Mouse (Mus musculus) lung, embryonic 14.5 days (tissue): ENCODE data around the gene Bank1. TPM values are rescaled to one million over a fixed set of nuclear protein-coding genes. Genes with fewer than 3 reads are reported as not detected.

Experiments used
- ATAC-seq: fragments of 200-750 bp; cut with Nextera tagmentation; 2 replicates; pipeline ENCODE4 v1.8.0; 2017; ENCODE audit warnings: mild to moderate bottlenecking, moderate TSS enrichment, moderate library complexity; ENCODE audit not compliant: insufficient read depth
- DNase-seq: peaks from one replicate; pipeline ENCODE4 v3.0.0-alpha.2; 2015
- H3K27ac ChIP-seq: fragments of 300-500 bp; sonication (generic); 2 replicates; pipeline ENCODE4 v1.5.1; 2014; ENCODE audit warnings: low read depth, mild to moderate bottlenecking, moderate library complexity
- H3K27me3 ChIP-seq: fragments of 300-500 bp; sonication (generic); 2 replicates; pipeline ENCODE4 v1.6.1; 2014; ENCODE audit warnings: low read length, control low read depth; ENCODE audit not compliant: insufficient read depth
- H3K36me3 ChIP-seq: fragments of 300-500 bp; sonication (generic); 2 replicates; pipeline ENCODE4 v1.6.1; 2014; ENCODE audit warnings: control low read depth; ENCODE audit not compliant: insufficient read depth
- H3K4me1 ChIP-seq: fragments of 300-500 bp; sonication (generic); 2 replicates; pipeline ENCODE4 v1.6.1; 2014; ENCODE audit warnings: antibody characterized with exemption, control low read depth; ENCODE audit not compliant: insufficient read depth
- H3K4me2 ChIP-seq: fragments of 300-500 bp; sonication (generic); 2 replicates; pipeline ENCODE4 v1.6.1; 2014; ENCODE audit warnings: mild to moderate bottlenecking
- H3K4me3 ChIP-seq: fragments of 300-500 bp; sonication (generic); 2 replicates; pipeline ENCODE4 v1.5.1; 2014; ENCODE audit warnings: low read depth, low read length
- H3K9ac ChIP-seq: fragments of 300-500 bp; sonication (generic); 2 replicates; pipeline ENCODE4 v1.6.1; 2014
- H3K9me3 ChIP-seq: fragments of 300-500 bp; sonication (generic); 2 replicates; pipeline ENCODE4 v1.6.1; 2016; ENCODE audit warnings: low read depth, low read length, control low read depth
- CTCF ChIP-seq: IDR thresholded peaks from 2 replicates; pipeline ENCODE4 v1.5.1; 2016; ENCODE audit warnings: antibody characterized with exemption, low read depth
- WGBS: fragments of 180-500 bp; shearing (Covaris S2); extraction: QIAGEN DNeasy Blood & Tissue Kit; methylation state at CpG from one replicate; pipeline ENCODE4 v1.1.7; 2014; 5-methylcytosine and 5-hydroxymethylcytosine counted together
- polyA plus RNA-seq: library from polyadenylated mRNA; unstranded; fragments of >200 nt; fragmentation: Nextera tagmentation; extraction: Ambion mirVana; gene quantifications from 2 replicates; pipeline ENCODE4 v1.2.1, GENCODE M21; 2014

Gene Bank1
- polyA plus RNA-seq, 1 experiment from 2014 or later, result 0.74 TPM

DNA sequence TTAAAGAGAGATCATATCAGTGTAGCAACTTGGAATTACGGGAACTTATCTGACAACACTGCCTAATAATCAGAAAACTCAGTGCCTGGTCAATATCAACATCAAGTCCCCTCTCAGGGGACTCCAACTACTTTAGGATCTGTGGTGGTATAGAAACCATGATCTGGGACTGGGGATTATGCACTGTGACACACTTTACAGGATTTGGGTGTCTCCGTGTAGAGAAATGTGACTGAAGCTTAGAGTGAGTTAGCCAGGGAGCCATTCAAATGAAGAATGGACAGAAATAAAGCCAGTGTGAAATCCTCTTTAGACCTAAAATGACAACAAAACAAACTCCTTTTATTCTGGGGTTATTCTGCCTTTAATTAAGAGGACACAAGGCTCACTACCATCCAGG lies 167.8 kb downstream of the Bank1 start:
- DNase-seq, result no peak
- Histone ChIP-seq H3K4me2 (no peak overlapping the region), H3K36me3 (no peaks in the 10 kb centered on the region), H3K9ac (no peak overlapping the region), H3K4me3 (no peak overlapping the region), H3K27ac (no peak overlapping the region), H3K27me3 (no peaks in the 10 kb centered on the region), H3K4me1 (no peaks in the 10 kb centered on the region), H3K9me3 (no peaks in the 10 kb centered on the region)
- no peak for ATAC-seq
- TF ChIP-seq CTCF, result no peak
- WGBS, result 80% methylated on average over 2 of the region's 2 CpGs

DNA sequence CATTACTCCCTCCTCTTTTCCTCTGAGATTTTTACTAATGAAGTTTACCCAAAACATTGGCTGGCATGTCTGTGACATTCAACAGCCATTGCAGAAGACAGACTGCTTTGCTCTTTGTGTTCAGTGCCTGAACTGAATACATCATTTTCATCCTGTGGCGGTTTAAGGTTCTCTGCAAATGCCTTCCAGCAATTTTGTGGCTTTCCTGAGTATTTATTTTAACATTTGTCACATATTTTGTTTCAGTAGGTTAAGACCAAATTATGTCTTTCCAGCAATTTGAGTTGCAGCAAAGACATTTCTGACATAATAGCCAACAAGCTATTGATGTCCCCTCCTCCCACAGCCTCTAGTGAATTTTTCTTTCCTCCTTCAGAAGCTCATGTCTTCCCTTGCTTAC lies 170.3 kb downstream of the Bank1 start:
- ATAC-seq (no peak), DNase-seq (no peak)
- Histone ChIP-seq H3K27me3 (no peaks in the 10 kb centered on the region), H3K4me3 (no peak overlapping the region), H3K4me1 (no peaks in the 10 kb centered on the region), H3K9ac (no peak overlapping the region), H3K4me2 (no peak overlapping the region), H3K36me3 (no peaks in the 10 kb centered on the region), H3K9me3 (no peaks in the 10 kb centered on the region), H3K27ac (no peak overlapping the region)
- 64% methylated on average over 1 of the region's 1 CpGs for WGBS
- TF ChIP-seq CTCF, result no peak

- TF ChIP-seq CTCF, result no peak
- ATAC-seq (no peak), DNase-seq (no peak)
- no peak overlapping the region for H3K4me2 ChIP-seq
- no peak overlapping the region for H3K9ac ChIP-seq
- H3K4me1 ChIP-seq, result no peaks in the 10 kb centered on the region
- no peaks in the 10 kb centered on the region for H3K9me3 ChIP-seq
- 77% methylated on average over 3 of the region's 3 CpGs for WGBS
- no peaks in the 10 kb centered on the region for H3K36me3 ChIP-seq
- H3K27ac ChIP-seq, result no peak overlapping the region
- no peak overlapping the region for H3K4me3 ChIP-seq
- no peaks in the 10 kb centered on the region for H3K27me3 ChIP-seq
These were observed 175.0 kb downstream of the Bank1 start for GRCm38 (mm10) chr3:136150886-136151285.

GRCm38 (mm10) chr3:136147166-136147565 lies 178.7 kb downstream of the Bank1 start:
- ATAC-seq (no peak), DNase-seq (no peak)
- H3K9ac ChIP-seq, result no peak overlapping the region
- H3K27ac ChIP-seq, result no peak overlapping the region
- 73% methylated on average over 2 of the region's 2 CpGs for WGBS
- H3K9me3 ChIP-seq, result no peaks in the 10 kb centered on the region
- no peaks in the 10 kb centered on the region for H3K4me1 ChIP-seq
- no peak overlapping the region for H3K4me3 ChIP-seq
- no peak for TF ChIP-seq CTCF
- H3K27me3 ChIP-seq, result no peaks in the 10 kb centered on the region
- H3K4me2 ChIP-seq, result no peak overlapping the region
- H3K36me3 ChIP-seq, result no peaks in the 10 kb centered on the region

DNA sequence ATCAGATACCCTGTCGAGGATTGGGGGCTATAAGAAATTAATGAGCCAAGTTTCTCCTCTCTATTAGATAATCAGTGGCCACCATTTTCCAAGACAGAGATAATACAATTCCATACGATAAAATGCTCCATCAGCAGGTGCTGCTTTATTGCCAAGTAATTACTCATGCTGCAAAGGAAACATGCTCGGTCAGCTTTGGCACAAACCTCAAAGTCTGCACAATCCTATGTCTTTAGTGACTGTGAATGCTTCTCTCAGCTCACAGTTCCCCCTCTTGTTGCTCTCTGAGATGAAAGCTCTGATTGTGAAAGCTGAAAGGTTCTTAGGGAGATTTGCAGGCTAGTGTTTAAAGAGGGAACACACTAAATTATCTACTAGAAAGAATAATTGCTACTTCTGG lies 193.9 kb downstream of the Bank1 start:
- no peak overlapping the region for H3K4me3 ChIP-seq
- no peaks in the 10 kb centered on the region for H3K27me3 ChIP-seq
- DNase-seq, result no peak
- no peaks in the 10 kb centered on the region for H3K36me3 ChIP-seq
- ATAC-seq, result no peak
- no peak overlapping the region for H3K9ac ChIP-seq
- H3K27ac ChIP-seq, result no peak overlapping the region
- no peak overlapping the region for H3K4me2 ChIP-seq
- no peak for TF ChIP-seq CTCF
- H3K4me1 ChIP-seq, result no peaks in the 10 kb centered on the region
- WGBS, result 54% methylated on average over 3 of the region's 3 CpGs
- H3K9me3 ChIP-seq, result no peaks in the 10 kb centered on the region

GRCm38 (mm10) chr3:136115478-136116215 lies 210.2 kb downstream of the Bank1 start:
- Histone ChIP-seq H3K9me3 (no peaks in the 10 kb centered on the region), H3K36me3 (no peaks in the 10 kb centered on the region), H3K4me2 (no peak overlapping the region), H3K4me1 (no peaks in the 10 kb centered on the region), H3K27ac (no peak overlapping the region), H3K9ac (no peak overlapping the region), H3K4me3 (no peak overlapping the region), H3K27me3 (no peaks in the 10 kb centered on the region)
- no peak for TF ChIP-seq CTCF
- 66% methylated on average over 5 of the region's 5 CpGs for WGBS
- ATAC-seq (no peak), DNase-seq (no peak)

DNA sequence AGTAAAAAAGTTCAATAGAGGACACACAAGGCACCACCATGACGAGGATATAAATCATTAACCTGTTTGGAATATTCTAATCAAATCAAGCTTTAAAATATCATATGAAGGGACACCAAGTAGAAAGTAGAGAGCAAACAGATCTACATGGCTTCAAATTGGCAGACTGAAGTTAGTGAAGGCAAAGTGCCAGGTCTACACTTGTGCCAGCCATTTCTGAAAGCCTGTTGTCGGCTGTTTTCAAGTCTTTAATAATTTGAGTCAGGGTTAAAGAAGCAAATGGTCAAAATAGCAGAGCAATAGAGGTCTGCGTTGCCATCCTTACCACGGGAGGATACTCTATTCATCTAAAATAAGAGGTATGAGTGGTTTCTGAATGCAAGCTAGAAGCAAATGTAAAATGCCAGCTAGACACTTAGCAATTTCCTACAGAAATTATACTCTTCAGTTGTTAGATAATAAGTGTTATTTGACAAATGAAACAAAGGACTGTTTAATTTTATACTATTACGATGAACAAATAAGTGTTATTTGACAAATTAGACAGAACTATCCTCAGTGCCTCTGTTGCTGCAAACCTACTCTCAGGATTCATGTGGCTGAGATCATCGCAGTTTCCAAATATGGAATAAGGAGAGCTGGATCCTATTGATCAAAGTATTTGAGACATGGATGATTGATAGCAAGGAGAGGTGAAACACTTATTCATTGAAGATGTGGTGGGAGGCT lies 216.3 kb downstream of the Bank1 start:
- Histone ChIP-seq H3K4me1 (no peaks in the 10 kb centered on the region), H3K4me3 (no peak overlapping the region), H3K27ac (no peak overlapping the region), H3K9ac (no peak overlapping the region), H3K27me3 (no peaks in the 10 kb centered on the region), H3K9me3 (no peaks in the 10 kb centered on the region), H3K4me2 (no peak overlapping the region), H3K36me3 (no peaks in the 10 kb centered on the region)
- 45% methylated on average over 6 of the region's 6 CpGs for WGBS
- no peak for TF ChIP-seq CTCF
- peak; percentile 56; the same call in 1 of the 2 replicates for ATAC-seq
- DNase-seq, result peak; percentile 54
